Mouse (Mus musculus): ENCODE measurements around the gene Tuba3a. TPM values are rescaled to one million over a fixed set of nuclear protein-coding genes. Genes with fewer than 3 reads are reported as not detected.

Tuba3a gene
- polyA plus RNA-seq, 1 experiment from 2014 or later = 0.45 TPM

GRCm38 (mm10) chr6:125253863-125254715 is 31.8 kb downstream of the Tuba3a start:
- Histone ChIP-seq H3K27me3 (replicated peaks; ENCODE audit: control insufficient read depth, insufficient read depth, low read length) (no peaks in the 10 kb centered on the region), H3K4me3 (ENCODE audit: low read depth, low read length) (no peak overlapping the region), H3K36me3 (ENCODE audit: control insufficient read depth, insufficient read depth, low read length) (no peaks in the 10 kb centered on the region), H3K27ac (replicated peaks; ENCODE audit: low read depth, low read length) (no peak overlapping the region), H3K4me2 (ENCODE audit: low read depth, low read length) (no peak overlapping the region), H3K4me1 (ENCODE audit: control insufficient read depth, insufficient read depth, low read length) (no peaks in the 10 kb centered on the region), H3K9ac (ENCODE audit: low read depth, low read length) (no peak overlapping the region), H3K9me3 (ENCODE audit: control insufficient read depth, low read length) (no peaks in the 10 kb centered on the region; the same call in 1 of the 2 replicates)
- WGBS = 74% methylated on average over 14 of the region's 14 CpGs
- no peak for ATAC-seq (ENCODE audit: low read depth)
- DNase-seq (ENCODE audit: low spot score) = no peak

GRCm38 (mm10) chr6:125252711-125253110 is 33.1 kb downstream of the Tuba3a start:
- no peak overlapping the region for H3K4me2 ChIP-seq (ENCODE audit: low read depth, low read length)
- no peaks in the 10 kb centered on the region for H3K27me3 ChIP-seq (replicated peaks; ENCODE audit: control insufficient read depth, insufficient read depth, low read length)
- no peak overlapping the region for H3K4me3 ChIP-seq (ENCODE audit: low read depth, low read length)
- H3K36me3 ChIP-seq (ENCODE audit: control insufficient read depth, insufficient read depth, low read length) = no peaks in the 10 kb centered on the region
- 86% methylated on average over 8 of the region's 8 CpGs for WGBS
- DNase-seq (ENCODE audit: low spot score) = no peak
- ATAC-seq (ENCODE audit: low read depth) = no peak
- no peak overlapping the region for H3K27ac ChIP-seq (replicated peaks; ENCODE audit: low read depth, low read length)
- no peak overlapping the region for H3K9ac ChIP-seq (ENCODE audit: low read depth, low read length)
- no peaks in the 10 kb centered on the region for H3K4me1 ChIP-seq (ENCODE audit: control insufficient read depth, insufficient read depth, low read length)
- no peaks in the 10 kb centered on the region; the same call in 1 of the 2 replicates for H3K9me3 ChIP-seq (ENCODE audit: control insufficient read depth, low read length)

GRCm38 (mm10) chr6:125252285-125252684 is 33.6 kb downstream of the Tuba3a start:
- Histone ChIP-seq H3K36me3 (ENCODE audit: control insufficient read depth, insufficient read depth, low read length) (no peaks in the 10 kb centered on the region), H3K9me3 (ENCODE audit: control insufficient read depth, low read length) (no peaks in the 10 kb centered on the region; the same call in 1 of the 2 replicates), H3K27me3 (replicated peaks; ENCODE audit: control insufficient read depth, insufficient read depth, low read length) (no peaks in the 10 kb centered on the region), H3K9ac (ENCODE audit: low read depth, low read length) (no peak overlapping the region), H3K4me2 (ENCODE audit: low read depth, low read length) (no peak overlapping the region), H3K4me1 (ENCODE audit: control insufficient read depth, insufficient read depth, low read length) (no peaks in the 10 kb centered on the region), H3K27ac (replicated peaks; ENCODE audit: low read depth, low read length) (no peak overlapping the region), H3K4me3 (ENCODE audit: low read depth, low read length) (no peak overlapping the region)
- no peak for ATAC-seq (ENCODE audit: low read depth)
- no peak for DNase-seq (ENCODE audit: low spot score)
- 78% methylated on average over 3 of the region's 3 CpGs for WGBS

- ATAC-seq (ENCODE audit: low read depth) = no peak
- Histone ChIP-seq H3K27ac (replicated peaks; ENCODE audit: low read depth, low read length) (no peak overlapping the region), H3K9ac (ENCODE audit: low read depth, low read length) (no peak overlapping the region), H3K4me3 (ENCODE audit: low read depth, low read length) (no peak overlapping the region), H3K27me3 (replicated peaks; ENCODE audit: control insufficient read depth, insufficient read depth, low read length) (no peaks in the 10 kb centered on the region), H3K4me1 (ENCODE audit: control insufficient read depth, insufficient read depth, low read length) (no peaks in the 10 kb centered on the region), H3K4me2 (ENCODE audit: low read depth, low read length) (no peak overlapping the region), H3K36me3 (ENCODE audit: control insufficient read depth, insufficient read depth, low read length) (no peaks in the 10 kb centered on the region), H3K9me3 (ENCODE audit: control insufficient read depth, low read length) (no peaks in the 10 kb centered on the region)
- no peak for DNase-seq (ENCODE audit: low spot score)
- 24% methylated on average over 1 of the region's 1 CpGs for WGBS
Measured at GRCm38 (mm10) chr6:125244551-125244950, 41.3 kb downstream of the Tuba3a start.

GRCm38 (mm10) chr6:125241566-125241965 is 44.3 kb downstream of the Tuba3a start:
- ATAC-seq (ENCODE audit: low read depth) = no peak
- Histone ChIP-seq H3K4me2 (ENCODE audit: low read depth, low read length) (no peak overlapping the region), H3K27me3 (replicated peaks; ENCODE audit: control insufficient read depth, insufficient read depth, low read length) (no peaks in the 10 kb centered on the region), H3K9ac (ENCODE audit: low read depth, low read length) (no peak overlapping the region), H3K9me3 (ENCODE audit: control insufficient read depth, low read length) (no peaks in the 10 kb centered on the region), H3K36me3 (ENCODE audit: control insufficient read depth, insufficient read depth, low read length) (no peaks in the 10 kb centered on the region), H3K4me1 (ENCODE audit: control insufficient read depth, insufficient read depth, low read length) (no peaks in the 10 kb centered on the region), H3K27ac (replicated peaks; ENCODE audit: low read depth, low read length) (no peak overlapping the region), H3K4me3 (ENCODE audit: low read depth, low read length) (no peak overlapping the region)
- WGBS = 83% methylated on average over 8 of the region's 8 CpGs
- DNase-seq (ENCODE audit: low spot score) = no peak

- no peak overlapping the region for H3K4me3 ChIP-seq (ENCODE audit: low read depth, low read length)
- DNase-seq (ENCODE audit: low spot score) = no peak
- H3K4me1 ChIP-seq (ENCODE audit: control insufficient read depth, insufficient read depth, low read length) = no peaks in the 10 kb centered on the region
- H3K4me2 ChIP-seq (ENCODE audit: low read depth, low read length) = no peak overlapping the region
- H3K27me3 ChIP-seq (replicated peaks; ENCODE audit: control insufficient read depth, insufficient read depth, low read length) = no peaks in the 10 kb centered on the region
- 74% methylated on average over 5 of the region's 5 CpGs for WGBS
- H3K27ac ChIP-seq (replicated peaks; ENCODE audit: low read depth, low read length) = no peak overlapping the region
- no peaks in the 10 kb centered on the region for H3K36me3 ChIP-seq (ENCODE audit: control insufficient read depth, insufficient read depth, low read length)
- H3K9ac ChIP-seq (ENCODE audit: low read depth, low read length) = no peak overlapping the region
- ATAC-seq (ENCODE audit: low read depth) = no peak
- H3K9me3 ChIP-seq (ENCODE audit: control insufficient read depth, low read length) = no peaks in the 10 kb centered on the region
Measured at GRCm38 (mm10) chr6:125240617-125241016, 45.2 kb downstream of the Tuba3a start.

- Histone ChIP-seq H3K9ac (ENCODE audit: low read depth, low read length) (no peak overlapping the region), H3K36me3 (ENCODE audit: control insufficient read depth, insufficient read depth, low read length) (no peaks in the 10 kb centered on the region), H3K27me3 (replicated peaks; ENCODE audit: control insufficient read depth, insufficient read depth, low read length) (no peaks in the 10 kb centered on the region), H3K9me3 (ENCODE audit: control insufficient read depth, low read length) (no peaks in the 10 kb centered on the region), H3K4me3 (ENCODE audit: low read depth, low read length) (no peak overlapping the region), H3K27ac (replicated peaks; ENCODE audit: low read depth, low read length) (no peak overlapping the region), H3K4me1 (ENCODE audit: control insufficient read depth, insufficient read depth, low read length) (no peaks in the 10 kb centered on the region), H3K4me2 (ENCODE audit: low read depth, low read length) (no peak overlapping the region)
- WGBS = 94% methylated on average over 5 of the region's 5 CpGs
- DNase-seq (ENCODE audit: low spot score) (no peak), ATAC-seq (ENCODE audit: low read depth) (no peak)
Measured at GRCm38 (mm10) chr6:125239547-125239946, 46.3 kb downstream of the Tuba3a start.

- WGBS = 65% methylated on average over 6 of the region's 6 CpGs
- H3K36me3 ChIP-seq (ENCODE audit: control insufficient read depth, insufficient read depth, low read length) = no peaks in the 10 kb centered on the region
- ATAC-seq (ENCODE audit: low read depth) = no peak
- H3K9ac ChIP-seq (ENCODE audit: low read depth, low read length) = no peak overlapping the region
- no peak overlapping the region for H3K4me2 ChIP-seq (ENCODE audit: low read depth, low read length)
- no peaks in the 10 kb centered on the region for H3K27me3 ChIP-seq (replicated peaks; ENCODE audit: control insufficient read depth, insufficient read depth, low read length)
- H3K27ac ChIP-seq (replicated peaks; ENCODE audit: low read depth, low read length) = no peak overlapping the region
- no peaks in the 10 kb centered on the region for H3K9me3 ChIP-seq (ENCODE audit: control insufficient read depth, low read length)
- H3K4me3 ChIP-seq (ENCODE audit: low read depth, low read length) = no peak overlapping the region
- no peaks in the 10 kb centered on the region for H3K4me1 ChIP-seq (ENCODE audit: control insufficient read depth, insufficient read depth, low read length)
- no peak for DNase-seq (ENCODE audit: low spot score)
Measured at GRCm38 (mm10) chr6:125238396-125238795, 47.4 kb downstream of the Tuba3a start.

GRCm38 (mm10) chr6:125237421-125237820 is 48.4 kb downstream of the Tuba3a start:
- no peaks in the 10 kb centered on the region for H3K27me3 ChIP-seq (replicated peaks; ENCODE audit: control insufficient read depth, insufficient read depth, low read length)

More at GRCm38 (mm10) chr6:125237421-125237820, 48.4 kb downstream of the Tuba3a start:
- ATAC-seq (ENCODE audit: low read depth) (no peak), DNase-seq (ENCODE audit: low spot score) (no peak)
- H3K4me2 ChIP-seq (ENCODE audit: low read depth, low read length) = no peak overlapping the region
- H3K4me3 ChIP-seq (ENCODE audit: low read depth, low read length) = no peak overlapping the region
- H3K9me3 ChIP-seq (ENCODE audit: control insufficient read depth, low read length) = no peaks in the 10 kb centered on the region
- no peaks in the 10 kb centered on the region for H3K36me3 ChIP-seq (ENCODE audit: control insufficient read depth, insufficient read depth, low read length)
- WGBS = 73% methylated on average over 4 of the region's 4 CpGs
- H3K27ac ChIP-seq (replicated peaks; ENCODE audit: low read depth, low read length) = no peak overlapping the region
- H3K9ac ChIP-seq (ENCODE audit: low read depth, low read length) = no peak overlapping the region
- no peaks in the 10 kb centered on the region for H3K4me1 ChIP-seq (ENCODE audit: control insufficient read depth, insufficient read depth, low read length)
